Mouse (Mus musculus): Measurements from ENCODE around the gene Zfp74. TPM values are rescaled to one million over a fixed set of nuclear protein-coding genes. Genes with fewer than 3 reads are reported as not detected.

The Zfp74 gene
- polyA plus RNA-seq (2015; fragmentation: Nextera tagmentation; extraction: Ambion mirVana): 1.5 and 1.8 TPM in 2 replicates

GRCm38 (mm10) chr7:29953513-29954401 is at the start of gene Zfp74:
TSS of gene Zfp74 (minus strand) at chr7:29954089.
- Histone ChIP-seq H3K9me3 (replicated peaks) (no peaks in the 10 kb centered on the region), H3K36me3 (replicated peaks) (0 out of 2 replicates have a peak, but pooled peaks cover 4% of the 10 kb centered on the region), H3K4me1 (replicated peaks) (peaks cover 16% of the 10 kb centered on the region), H3K9ac (peak within 1 kb of the TSS; percentile 83), H3K27ac (replicated peaks) (peak within 1 kb of the TSS; percentile 89), H3K4me3 (replicated peaks) (peak within 1 kb of the TSS; percentile 80), H3K4me2 (peak within 1 kb of the TSS; percentile 90), H3K27me3 (no peaks in the 10 kb centered on the region)
- ATAC-seq (ENCODE audit: insufficient read depth): peak; percentile 92
- WGBS (ENCODE audit: insufficient replicate concordance): 1% methylated on average over 52 of the region's 52 CpGs

DNA sequence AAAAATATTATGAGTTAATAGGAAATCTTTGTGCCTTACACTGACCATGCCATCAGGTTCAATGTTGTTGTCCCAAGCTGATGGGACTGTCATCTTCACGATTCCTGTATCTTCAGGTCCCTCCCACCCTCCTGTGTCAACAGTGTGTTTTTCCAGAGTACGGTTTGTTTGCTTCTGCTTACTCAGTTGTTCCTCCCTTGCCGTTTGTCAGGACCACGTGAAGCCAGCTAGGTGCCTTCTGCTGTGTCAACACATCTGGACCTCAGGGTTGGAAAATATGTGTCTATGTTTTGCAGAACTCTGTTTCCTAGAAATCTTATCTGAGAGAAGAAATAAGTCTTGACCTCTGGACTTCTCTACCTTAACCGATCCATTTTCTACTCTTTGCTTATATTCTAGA is 46.7 kb upstream of the Zfp74 start:
- H3K4me3 ChIP-seq (replicated peaks): no peak overlapping the region
- H3K4me1 ChIP-seq (replicated peaks): no peaks in the 10 kb centered on the region
- H3K27ac ChIP-seq (replicated peaks): no peak overlapping the region
- no peaks in the 10 kb centered on the region for H3K9me3 ChIP-seq (replicated peaks)
- H3K36me3 ChIP-seq (replicated peaks): peaks cover 42% of the 10 kb centered on the region
- ATAC-seq (ENCODE audit: insufficient read depth): peak; percentile 40; the same call in 1 of the 2 replicates
- H3K9ac ChIP-seq: no peak overlapping the region
- WGBS (ENCODE audit: insufficient replicate concordance): 70% methylated on average over 5 of the region's 5 CpGs
- no peak overlapping the region for H3K4me2 ChIP-seq
- H3K27me3 ChIP-seq: no peaks in the 10 kb centered on the region

- Histone ChIP-seq H3K9ac (no peak overlapping the region), H3K4me3 (replicated peaks) (no peak overlapping the region), H3K9me3 (replicated peaks) (no peaks in the 10 kb centered on the region), H3K4me1 (replicated peaks) (no peaks in the 10 kb centered on the region), H3K27ac (replicated peaks) (no peak overlapping the region), H3K27me3 (no peaks in the 10 kb centered on the region), H3K36me3 (replicated peaks) (peaks cover 72% of the 10 kb centered on the region), H3K4me2 (no peak overlapping the region)
- ATAC-seq (ENCODE audit: insufficient read depth): no peak
- 84% methylated on average over 8 of the region's 8 CpGs for WGBS (ENCODE audit: insufficient replicate concordance)
These were observed 41.2 kb upstream of the Zfp74 start for GRCm38 (mm10) chr7:29995134-29995533.

GRCm38 (mm10) chr7:29993340-29993739 is 39.5 kb upstream of the Zfp74 start:
- WGBS (ENCODE audit: insufficient replicate concordance): 87% methylated on average over 9 of the region's 9 CpGs
- no peaks in the 10 kb centered on the region for H3K9me3 ChIP-seq (replicated peaks)
- peaks cover 67% of the 10 kb centered on the region for H3K36me3 ChIP-seq (replicated peaks)

DNA sequence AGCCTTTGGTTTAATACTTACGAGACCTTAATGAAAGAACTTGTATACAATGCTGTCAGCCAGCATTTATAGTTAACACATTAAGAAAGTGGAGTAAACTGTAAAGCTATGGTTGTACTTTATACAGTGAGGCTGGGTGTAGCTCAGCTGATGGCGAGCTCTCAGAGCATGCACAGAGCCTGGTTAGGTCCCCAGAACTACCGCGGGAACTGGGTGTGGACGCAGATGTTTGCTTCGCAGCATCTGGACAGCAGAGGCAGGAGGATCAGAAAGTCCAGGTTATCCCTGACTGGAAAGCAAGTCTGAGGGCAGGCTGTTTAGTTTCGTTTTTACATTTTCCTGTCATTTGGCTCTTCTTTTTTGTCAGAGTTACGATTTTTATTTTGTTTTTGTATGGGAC is 38.8 kb upstream of the Zfp74 start:
- Histone ChIP-seq H3K4me3 (replicated peaks) (no peak overlapping the region), H3K9me3 (replicated peaks) (no peaks in the 10 kb centered on the region), H3K4me1 (replicated peaks) (peaks cover under 1% of the 10 kb centered on the region; the same call in 1 of the 2 replicates), H3K36me3 (replicated peaks) (peaks cover 66% of the 10 kb centered on the region), H3K4me2 (no peak overlapping the region), H3K9ac (no peak overlapping the region), H3K27me3 (no peaks in the 10 kb centered on the region), H3K27ac (replicated peaks) (no peak overlapping the region)
- WGBS (ENCODE audit: insufficient replicate concordance): 72% methylated on average over 8 of the region's 8 CpGs
- no peak for ATAC-seq (ENCODE audit: insufficient read depth)

More at GRCm38 (mm10) chr7:29993340-29993739, 39.5 kb upstream of the Zfp74 start:
- Histone ChIP-seq H3K27me3 (no peaks in the 10 kb centered on the region), H3K4me3 (replicated peaks) (no peak overlapping the region), H3K9ac (no peak overlapping the region), H3K4me2 (no peak overlapping the region), H3K27ac (replicated peaks) (no peak overlapping the region), H3K4me1 (replicated peaks) (no peaks in the 10 kb centered on the region)
- no peak for ATAC-seq (ENCODE audit: insufficient read depth)

DNA sequence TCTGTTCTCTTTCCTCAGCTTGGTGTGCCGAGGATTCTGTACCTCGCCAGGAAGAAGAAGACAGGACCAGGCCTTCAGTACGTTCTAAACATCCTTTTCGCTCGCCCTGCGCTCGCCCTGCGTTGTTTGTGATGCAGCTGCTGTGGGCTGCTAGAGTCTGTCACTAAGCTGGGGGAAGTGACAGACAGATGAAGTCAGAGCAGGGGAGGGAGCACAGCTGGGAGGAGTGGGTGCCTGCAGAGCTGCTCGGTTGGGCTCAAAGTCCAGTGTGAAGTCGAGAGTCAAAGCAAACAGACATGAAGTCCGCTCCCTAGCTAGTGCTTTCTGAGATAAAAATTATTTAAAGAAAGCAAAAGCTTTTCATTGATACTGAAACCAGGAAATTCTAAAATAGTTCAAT is 35.1 kb upstream of the Zfp74 start:
- H3K9me3 ChIP-seq (replicated peaks): no peaks in the 10 kb centered on the region
- H3K27ac ChIP-seq (replicated peaks): peak overlapping the region; percentile 39; the same call in 1 of the 2 replicates
- no peak overlapping the region for H3K4me3 ChIP-seq (replicated peaks)
- H3K4me2 ChIP-seq: 0 out of 2 replicates have a peak overlapping the region, but pooled peaks have one; percentile 19
- 74% methylated on average over 11 of the region's 11 CpGs for WGBS (ENCODE audit: insufficient replicate concordance)
- no peak overlapping the region for H3K9ac ChIP-seq
- H3K4me1 ChIP-seq (replicated peaks): peaks cover 15% of the 10 kb centered on the region
- peak; percentile 64 for ATAC-seq (ENCODE audit: insufficient read depth)
- peaks cover 58% of the 10 kb centered on the region for H3K36me3 ChIP-seq (replicated peaks)
- H3K27me3 ChIP-seq: no peaks in the 10 kb centered on the region

- no peak for ATAC-seq (ENCODE audit: insufficient read depth)
- H3K27ac ChIP-seq (replicated peaks): no peak overlapping the region
- no peak overlapping the region for H3K4me2 ChIP-seq
- WGBS (ENCODE audit: insufficient replicate concordance): 84% methylated on average over 5 of the region's 5 CpGs
- H3K4me3 ChIP-seq (replicated peaks): no peak overlapping the region
- no peak overlapping the region for H3K9ac ChIP-seq
- H3K4me1 ChIP-seq (replicated peaks): peaks cover 25% of the 10 kb centered on the region
- no peaks in the 10 kb centered on the region for H3K27me3 ChIP-seq
- peaks cover 46% of the 10 kb centered on the region for H3K36me3 ChIP-seq (replicated peaks)
- no peaks in the 10 kb centered on the region for H3K9me3 ChIP-seq (replicated peaks)
These were observed 33.7 kb upstream of the Zfp74 start for GRCm38 (mm10) chr7:29987551-29987950.

DNA sequence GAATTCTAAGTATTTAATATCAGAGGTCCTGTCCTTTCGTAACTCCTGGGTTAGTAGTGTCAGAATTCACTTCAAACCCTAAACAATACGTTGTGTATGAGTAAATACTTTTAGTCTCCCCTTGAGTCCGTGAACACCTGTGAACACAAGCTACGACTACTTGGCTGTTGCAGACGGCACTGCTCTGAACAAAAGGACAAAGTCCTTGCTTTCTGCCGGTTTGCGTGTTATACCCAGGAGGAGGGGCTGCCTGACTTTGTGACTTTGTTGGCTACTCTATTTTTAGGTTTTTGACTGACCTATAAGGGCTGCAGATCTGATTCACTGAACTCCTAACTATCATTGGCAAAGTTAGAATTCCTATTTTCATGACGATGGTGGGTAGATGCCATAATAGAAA is 32.2 kb upstream of the Zfp74 start:
- ATAC-seq (ENCODE audit: insufficient read depth): no peak
- peak overlapping the region; percentile 12; the same call in 1 of the 2 replicates for H3K4me3 ChIP-seq (replicated peaks)
- WGBS (ENCODE audit: insufficient replicate concordance): 79% methylated on average over 8 of the region's 8 CpGs

GRCm38 (mm10) chr7:29983690-29984380 is 29.9 kb upstream of the Zfp74 start, which contains the start of gene Zfp568:
TSS of gene Zfp568 (plus strand) at chr7:29983955.
- Histone ChIP-seq H3K27ac (replicated peaks) (peak within 1 kb of the TSS; percentile 93), H3K36me3 (replicated peaks) (peaks cover 23% of the 10 kb centered on the region), H3K9me3 (replicated peaks) (no peaks in the 10 kb centered on the region), H3K27me3 (no peaks in the 10 kb centered on the region), H3K9ac (peak within 1 kb of the TSS; percentile 87), H3K4me2 (peak within 1 kb of the TSS; percentile 85), H3K4me1 (replicated peaks) (peaks cover 28% of the 10 kb centered on the region), H3K4me3 (replicated peaks) (peak within 1 kb of the TSS; percentile 96)
- under 1% methylated on average over 62 of the region's 62 CpGs for WGBS (ENCODE audit: insufficient replicate concordance)
- peak; percentile 89 for ATAC-seq (ENCODE audit: insufficient read depth)

More for the DNA sequence above, 32.2 kb upstream of the Zfp74 start:
- H3K4me1 ChIP-seq (replicated peaks): peaks cover 28% of the 10 kb centered on the region
- H3K9ac ChIP-seq: no peak overlapping the region
- peaks cover 38% of the 10 kb centered on the region for H3K36me3 ChIP-seq (replicated peaks)
- H3K27ac ChIP-seq (replicated peaks): peak overlapping the region; percentile 38; the same call in 1 of the 2 replicates
- H3K9me3 ChIP-seq (replicated peaks): no peaks in the 10 kb centered on the region
- no peaks in the 10 kb centered on the region for H3K27me3 ChIP-seq
- peak overlapping the region; percentile 85 for H3K4me2 ChIP-seq

GRCm38 (mm10) chr7:29983340-29983689 is 29.4 kb upstream of the Zfp74 start:
- peak overlapping the region; percentile 93 for H3K27ac ChIP-seq (replicated peaks)
- H3K27me3 ChIP-seq: no peaks in the 10 kb centered on the region
- peak overlapping the region; percentile 96 for H3K4me3 ChIP-seq (replicated peaks)
- no peaks in the 10 kb centered on the region for H3K9me3 ChIP-seq (replicated peaks)
- H3K4me1 ChIP-seq (replicated peaks): peaks cover 28% of the 10 kb centered on the region
- WGBS (ENCODE audit: insufficient replicate concordance): 1% methylated on average over 8 of the region's 8 CpGs
- peak overlapping the region; percentile 87 for H3K9ac ChIP-seq
- peaks cover 20% of the 10 kb centered on the region for H3K36me3 ChIP-seq (replicated peaks)
- peak overlapping the region; percentile 85 for H3K4me2 ChIP-seq
- no peak for ATAC-seq (ENCODE audit: insufficient read depth)

DNA sequence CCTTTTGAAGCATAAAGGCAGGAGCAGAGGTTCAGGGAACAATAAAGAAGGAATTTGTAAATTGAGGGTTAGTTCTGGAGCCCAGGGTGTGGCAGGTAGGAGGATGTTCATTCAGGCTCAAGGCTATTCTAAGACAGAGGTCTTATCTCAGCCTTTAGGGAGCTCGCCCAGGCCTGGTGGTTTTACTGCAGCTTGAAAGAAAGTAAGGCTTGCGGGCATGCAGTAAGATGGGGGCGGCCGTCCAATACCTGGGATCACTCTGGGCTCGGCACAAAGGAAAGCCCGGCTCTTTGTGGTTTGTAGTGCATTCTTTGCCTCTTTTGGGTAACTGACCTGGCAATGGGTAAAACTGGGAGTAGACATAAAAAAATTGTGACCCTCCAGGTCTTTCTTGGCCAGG is 29.0 kb upstream of the Zfp74 start:
- peak overlapping the region; percentile 93 for H3K27ac ChIP-seq (replicated peaks)
- peaks cover 28% of the 10 kb centered on the region for H3K4me1 ChIP-seq (replicated peaks)
- WGBS (ENCODE audit: insufficient replicate concordance): 11% methylated on average over 6 of the region's 6 CpGs
- peak overlapping the region; percentile 96 for H3K4me3 ChIP-seq (replicated peaks)
- peaks cover 17% of the 10 kb centered on the region for H3K36me3 ChIP-seq (replicated peaks)
- H3K9me3 ChIP-seq (replicated peaks): no peaks in the 10 kb centered on the region
- peak overlapping the region; percentile 87 for H3K9ac ChIP-seq
- H3K4me2 ChIP-seq: peak overlapping the region; percentile 85
- no peaks in the 10 kb centered on the region for H3K27me3 ChIP-seq
- ATAC-seq (ENCODE audit: insufficient read depth): no peak
